Mouse (Mus musculus): ENCODE data around the gene Metrnl.

The Metrnl gene

DNA sequence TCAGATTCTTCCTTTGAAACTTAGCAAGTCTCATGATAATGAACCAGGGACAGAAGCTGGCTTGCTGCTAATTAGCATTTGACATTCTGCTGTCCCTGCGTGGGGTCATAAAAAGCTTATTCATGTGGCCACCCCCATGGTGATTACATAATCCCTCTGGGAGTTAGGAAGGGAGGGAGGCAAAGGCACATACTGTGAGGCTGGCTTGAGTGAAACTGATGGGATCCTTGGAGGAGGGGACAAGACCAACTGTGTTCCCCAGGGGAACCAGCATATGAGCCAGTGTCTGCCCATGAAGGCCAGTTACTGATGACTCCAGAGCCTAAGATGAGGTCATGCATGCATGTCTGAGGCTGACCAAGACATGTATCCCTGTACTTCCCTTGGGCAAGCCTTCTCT lies 33.5 kb downstream of the Metrnl start:
- in situ Hi-C loops (cut with MboI) = no loop called here

DNA sequence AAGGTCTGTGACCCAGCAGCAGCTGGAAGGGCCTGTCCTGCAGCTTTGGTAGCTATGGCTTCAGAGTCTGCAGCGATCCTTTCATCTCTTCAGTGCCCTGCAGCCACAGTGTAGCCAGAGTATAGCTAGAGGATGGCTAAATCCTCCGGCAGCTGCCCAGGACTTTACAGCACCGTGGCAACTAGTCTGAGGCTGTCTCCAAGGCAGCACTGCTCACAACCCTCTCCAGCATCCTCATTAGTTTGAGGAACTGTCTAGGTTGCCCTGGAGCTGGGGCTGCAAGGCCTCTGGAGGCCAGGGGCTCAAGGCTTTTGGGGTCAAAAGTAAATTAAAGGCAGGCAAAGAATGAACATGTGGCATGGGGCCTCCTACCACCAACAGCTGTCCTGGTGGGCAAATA lies 37.3 kb downstream of the Metrnl start:
- in situ Hi-C loops (cut with MboI) = no loop called here

DNA sequence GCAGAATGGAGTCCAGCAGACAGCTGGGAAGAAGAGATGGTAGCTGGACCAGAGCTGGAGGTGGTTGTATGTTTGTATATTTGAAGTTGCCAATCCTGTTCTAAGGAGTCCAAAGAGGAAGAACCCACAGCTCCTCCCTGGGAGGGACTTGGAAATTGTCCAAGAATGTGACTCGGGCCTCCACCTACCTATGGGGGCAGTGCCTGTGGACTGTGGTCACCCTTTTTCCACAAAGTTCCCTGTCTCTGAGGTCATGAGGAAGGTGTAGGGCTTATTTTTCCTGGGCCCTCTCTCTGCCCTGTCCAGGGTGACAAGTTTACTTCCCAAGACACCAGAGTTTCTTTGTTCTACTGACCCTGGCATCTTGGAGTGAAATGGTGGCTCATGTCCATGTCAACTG lies 39.6 kb downstream of the Metrnl start:
- in situ Hi-C loops (cut with MboI) = no loop called here

DNA sequence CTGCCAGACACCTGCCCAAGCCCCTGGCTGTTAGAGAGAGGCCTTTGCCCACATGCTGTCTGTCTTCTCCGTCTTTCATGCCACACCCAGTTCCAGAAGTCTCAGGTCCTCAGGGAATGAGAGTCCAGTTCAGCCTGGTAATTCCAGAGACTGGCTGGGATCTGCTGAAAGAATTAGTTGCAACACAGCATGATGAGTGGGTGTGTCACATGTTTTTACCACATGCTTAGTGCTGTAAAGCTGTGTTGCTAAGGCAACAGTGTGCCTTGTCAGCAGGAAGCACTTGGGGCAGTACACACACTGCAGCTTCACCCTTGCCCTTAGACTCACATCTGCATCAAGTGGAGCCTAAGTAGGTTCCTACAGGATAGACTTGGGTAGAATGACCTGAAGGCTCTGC lies 40.1 kb downstream of the Metrnl start:
- in situ Hi-C loops (cut with MboI) = no loop called here

DNA sequence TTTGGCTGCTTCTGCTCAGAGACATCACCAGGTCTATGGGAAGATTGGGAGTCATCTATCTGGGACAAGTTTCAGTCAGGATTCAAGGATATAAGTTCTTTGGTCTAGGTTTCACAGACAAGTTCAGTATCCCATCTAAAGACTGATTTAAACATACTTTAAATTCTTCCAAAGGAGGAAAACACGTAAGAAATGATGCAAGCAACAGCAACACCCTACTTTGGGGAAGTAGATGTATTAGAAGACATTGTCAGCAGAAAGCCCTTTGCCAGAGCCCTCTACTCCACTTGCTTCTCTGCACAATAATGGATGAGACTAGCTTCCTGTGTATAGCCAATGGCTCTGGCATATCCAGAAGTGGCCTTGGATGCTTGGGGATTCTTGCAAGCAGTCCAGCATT lies 41.8 kb downstream of the Metrnl start:
- in situ Hi-C loops (cut with MboI) = no loop called here

DNA sequence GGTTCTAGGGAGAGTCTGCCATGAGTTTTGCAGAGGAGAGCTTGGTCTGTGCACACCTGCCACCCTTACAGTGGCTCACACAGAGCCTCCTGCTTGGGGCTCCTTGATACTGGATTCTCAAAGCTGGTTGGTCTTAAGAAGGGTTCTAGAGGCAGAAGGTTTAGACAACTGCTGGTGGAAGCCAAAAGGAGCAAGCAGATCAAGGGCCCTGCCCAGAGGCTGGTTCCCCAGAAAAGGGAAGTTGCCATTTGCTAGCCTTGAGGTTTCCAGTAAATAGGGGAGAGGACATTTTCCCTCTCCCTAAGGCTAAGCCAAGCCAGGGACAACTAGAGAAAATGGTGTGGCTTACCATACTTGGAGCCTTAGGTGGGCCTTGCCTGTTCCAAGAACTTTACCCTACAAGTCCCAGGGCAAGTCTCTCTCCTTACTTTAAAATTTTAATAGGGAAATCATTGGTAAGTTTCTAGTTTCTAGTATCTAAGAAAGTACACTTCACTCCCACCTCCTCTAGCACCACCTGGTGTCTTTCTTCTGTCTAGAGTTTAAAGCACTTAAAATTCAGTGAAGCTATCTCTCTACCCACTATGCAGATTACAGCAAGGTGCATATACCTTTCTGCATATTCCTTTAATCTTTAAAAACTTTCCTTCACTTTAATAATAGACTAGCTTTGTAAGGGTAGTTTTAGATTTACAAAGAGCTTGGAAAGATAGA lies 42.7 kb downstream of the Metrnl start:
- in situ Hi-C loops (cut with MboI) = no loop called here

DNA sequence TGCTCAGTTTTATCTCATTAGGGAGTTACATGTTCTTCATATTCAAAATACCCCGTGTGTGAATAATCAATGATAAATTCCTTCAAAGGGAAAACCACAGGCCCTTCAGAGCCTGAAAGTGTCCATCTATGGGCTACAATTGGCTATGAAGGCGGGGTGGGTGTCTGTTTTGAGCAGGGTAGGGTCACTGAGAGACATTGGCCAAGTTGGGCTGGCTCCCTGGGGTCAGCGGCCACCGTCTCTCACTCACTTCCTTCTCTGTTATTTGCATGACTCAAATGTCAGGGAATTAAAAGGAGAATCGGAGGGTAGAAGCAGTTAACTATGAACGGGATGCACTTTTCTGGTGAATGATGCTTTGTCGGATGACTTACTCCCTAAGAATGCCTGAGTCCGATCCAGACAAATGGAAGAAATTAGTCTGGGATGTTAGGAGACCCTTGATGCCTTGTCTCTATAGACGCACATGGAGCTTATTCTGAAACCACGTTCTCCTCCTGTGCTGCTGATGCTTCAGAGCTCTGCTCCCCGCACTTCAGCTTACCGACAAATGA lies 45.7 kb downstream of the Metrnl start:
- in situ Hi-C loops (cut with MboI) = no loop called here

DNA sequence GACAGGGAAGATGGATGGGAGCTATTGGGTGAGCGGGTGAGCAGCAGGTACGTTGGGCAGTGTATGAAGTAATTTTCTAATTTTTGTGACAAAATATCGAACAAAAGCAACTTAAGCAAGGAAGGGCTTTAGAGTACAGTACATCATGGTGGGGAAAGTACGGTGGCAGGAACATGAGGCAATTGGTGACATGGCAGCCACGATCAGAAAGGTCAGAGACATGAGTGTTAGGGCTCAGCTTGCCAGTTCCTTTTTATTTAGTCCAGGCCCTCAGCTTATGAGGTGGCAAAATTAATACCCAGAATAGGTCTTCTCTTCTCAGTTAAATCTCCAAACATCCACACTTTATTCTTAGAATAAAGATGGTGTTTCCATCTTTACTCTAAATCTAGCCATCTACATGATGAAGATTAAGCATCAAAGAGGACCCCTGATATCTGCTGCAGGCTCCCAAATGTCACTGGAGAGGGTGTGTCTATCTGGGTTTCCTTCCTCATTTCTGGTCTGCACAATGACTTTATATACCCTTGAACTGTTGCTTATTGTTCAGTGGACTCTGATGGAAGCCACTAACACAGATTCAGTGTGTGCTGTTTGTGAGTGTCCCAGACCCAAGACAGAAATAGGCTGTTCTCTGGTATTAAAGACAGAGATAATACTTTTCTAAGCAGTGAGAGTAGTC lies 46.8 kb downstream of the Metrnl start:
- in situ Hi-C loops (cut with MboI) = no loop called here
